Mouse (Mus musculus): ENCODE results near the gene Dctn3. TPM values are rescaled to one million over a fixed set of nuclear protein-coding genes. Genes with fewer than 3 reads are reported as not detected.
"Not testable (repeated sequence)": the region's sequence is repeated elsewhere in the genome, so short reads cannot be mapped to it uniquely, and the experiment has no call there.

Dctn3 gene
- total RNA-seq, 2 experiments from 2014 or later = 85.9 to 92.3 TPM

- not testable (repeated sequence) for DNase-seq
- intact Hi-C loops (cut with DNase I) = loop anchor here (10.0 kb wide), 2 partner anchors 47 to 177 kb away; no protein-coding TSS in a partner anchor
These were observed 20.7 kb downstream of the Dctn3 start for GRCm38 (mm10) chr4:41702226-41702625.

GRCm38 (mm10) chr4:41700224-41700623 lies 22.7 kb downstream of the Dctn3 start:
- DNase-seq = not testable (repeated sequence)
- intact Hi-C loops (cut with DNase I) = loop anchor here (10.0 kb wide), 2 partner anchors 45 to 175 kb away; no protein-coding TSS in a partner anchor

- DNase-seq = not testable (repeated sequence)
- intact Hi-C loops (cut with DNase I) = loop anchor here (10.0 kb wide), 2 partner anchors 45 to 175 kb away; no protein-coding TSS in a partner anchor
These were observed 23.2 kb downstream of the Dctn3 start, which contains the start of gene Il11ra1 for GRCm38 (mm10) chr4:41699783-41700182. Il11ra1 (plus strand) TSS chr4:41699989.

GRCm38 (mm10) chr4:41698421-41699016 lies 24.5 kb downstream of the Dctn3 start:
- intact Hi-C loops (cut with DNase I) = not testable (repeated sequence)
- DNase-seq = peak in 1 of 2 experiments; percentile 44

GRCm38 (mm10) chr4:41696930-41697841 lies 25.8 kb downstream of the Dctn3 start, which contains the start of gene Cntfr:
Cntfr (minus strand) TSS chr4:41697089.
- intact Hi-C loops (cut with DNase I) = not testable (repeated sequence)
- peak; percentile 85 to 90 for DNase-seq

GRCm38 (mm10) chr4:41696452-41696851 lies 26.5 kb downstream of the Dctn3 start:
- intact Hi-C loops (cut with DNase I); DNase-seq: not testable (repeated sequence)

GRCm38 (mm10) chr4:41695800-41696199 lies 27.2 kb downstream of the Dctn3 start:
- intact Hi-C loops (cut with DNase I); DNase-seq: not testable (repeated sequence)

- intact Hi-C loops (cut with DNase I); DNase-seq: not testable (repeated sequence)
These were observed 29.5 kb downstream of the Dctn3 start for GRCm38 (mm10) chr4:41693511-41693910.

GRCm38 (mm10) chr4:41690014-41690413 lies 33.0 kb downstream of the Dctn3 start:
- intact Hi-C loops (cut with DNase I); DNase-seq: not testable (repeated sequence)

- intact Hi-C loops (cut with DNase I); DNase-seq: not testable (repeated sequence)
These were observed 34.4 kb downstream of the Dctn3 start for GRCm38 (mm10) chr4:41688562-41688961.

- DNase-seq; intact Hi-C loops (cut with DNase I): not testable (repeated sequence)
These were observed 37.0 kb downstream of the Dctn3 start for GRCm38 (mm10) chr4:41685882-41686492.

- intact Hi-C loops (cut with DNase I); DNase-seq: not testable (repeated sequence)
These were observed 38.0 kb downstream of the Dctn3 start for GRCm38 (mm10) chr4:41684931-41685453.

GRCm38 (mm10) chr4:41684131-41684930 lies 38.6 kb downstream of the Dctn3 start:
- intact Hi-C loops (cut with DNase I) = not testable (repeated sequence)

GRCm38 (mm10) chr4:41683303-41683702 lies 39.7 kb downstream of the Dctn3 start:
- intact Hi-C loops (cut with DNase I); DNase-seq: not testable (repeated sequence)

More at GRCm38 (mm10) chr4:41684131-41684930, 38.6 kb downstream of the Dctn3 start:
- not testable (repeated sequence) for DNase-seq

GRCm38 (mm10) chr4:41682789-41683188 lies 40.2 kb downstream of the Dctn3 start:
- DNase-seq = no peak
- intact Hi-C loops (cut with DNase I) = no loop called here

GRCm38 (mm10) chr4:41681947-41682346 lies 41.0 kb downstream of the Dctn3 start:
- intact Hi-C loops (cut with DNase I) = no loop called here
- no peak for DNase-seq

GRCm38 (mm10) chr4:41681176-41681575 lies 41.8 kb downstream of the Dctn3 start:
- intact Hi-C loops (cut with DNase I) = no loop called here
- no peak for DNase-seq

GRCm38 (mm10) chr4:41679291-41679690 lies 43.7 kb downstream of the Dctn3 start:
- intact Hi-C loops (cut with DNase I) = no loop called here
- DNase-seq = no peak

- DNase-seq = no peak
- intact Hi-C loops (cut with DNase I) = no loop called here
These were observed 44.1 kb downstream of the Dctn3 start for GRCm38 (mm10) chr4:41678863-41679262.

Measured in heart, postnatal 10 days (tissue).